Mouse (Mus musculus) MEL (cell line): ENCODE data around the gene Zfyve9.

Experiments
- ELF1 ChIP-seq: IDR thresholded peaks from 2 replicates; pipeline ENCODE4 v1.6.1; 2014; ENCODE audit warnings: low read depth, mild to moderate bottlenecking, inconsistent platforms, low read length, improper control_type of control experiment, moderate library complexity
- NRF1 ChIP-seq: IDR thresholded peaks from 2 replicates; pipeline ENCODE4 v1.6.1; 2014; ENCODE audit warnings: low read depth, mild to moderate bottlenecking, inconsistent platforms, low read length, improper control_type of control experiment, moderate library complexity; ENCODE audit not compliant: poor library complexity, insufficient read depth, severe bottlenecking
- TAL1 ChIP-seq: IDR thresholded peaks from 2 replicates; pipeline ENCODE4 v1.6.1; 2012; ENCODE audit warnings: mild to moderate bottlenecking, inconsistent platforms, low read length, moderate library complexity, mixed read lengths
- USF1 ChIP-seq: IDR thresholded peaks from 2 replicates; pipeline ENCODE4 v1.6.1; 2014; ENCODE audit warnings: low read depth, mild to moderate bottlenecking, inconsistent platforms, low read length, improper control_type of control experiment, moderate library complexity
- USF2 ChIP-seq, 2 experiments: IDR thresholded peaks; 2 replicates each; pipeline ENCODE4 v1.6.1; 2011 to 2012; ENCODE audit warnings: improper control_type of control experiment in 2 of 2, low read length in 2 of 2, borderline replicate concordance in 1 of 2, inconsistent platforms in 1 of 2, low read depth in 1 of 2, mild to moderate bottlenecking in 1 of 2; ENCODE audit not compliant: insufficient read depth in 1 of 2
- ZC3H11A ChIP-seq: IDR thresholded peaks from 2 replicates; pipeline ENCODE4 v1.6.1; 2012; ENCODE audit warnings: low read depth, mild to moderate bottlenecking, inconsistent platforms, low read length, improper control_type of control experiment

GRCm38 (mm10) chr4:108780057-108780863, at the start of gene Zfyve9:
- no peak for TF ChIP-seq USF1
- TF ChIP-seq ZC3H11A = no peak
- TF ChIP-seq ELF1 = no peak
- no peak for TF ChIP-seq TAL1
- TF ChIP-seq USF2 (IDR thresholded peaks at IDR 0.05; ENCODE audit: borderline replicate concordance in 1 of 2, insufficient read depth in 1 of 2, low read depth in 1 of 2, low read length in 2 of 2) = no peak
- TF ChIP-seq NRF1 = no peak
